Mouse (Mus musculus): ENCODE data around the gene Dcakd. TPM values are rescaled to one million over a fixed set of nuclear protein-coding genes. Genes with fewer than 3 reads are reported as not detected.

Dcakd gene
- polyA plus RNA-seq (2014; fragmentation: Illumina TruSeq; extraction: RNeasy Lipid Tissue Mini Kit (QIAGEN cat#74804); ENCODE audit: low read depth, low replicate concordance), result 52.5 TPM

GRCm38 (mm10) chr11:103028176-103028891 is at the start of gene Dcakd, which contains the start of gene Nmt1:
Gene Dcakd, minus strand, starts transcription at chr11:103028333.
Gene Nmt1, plus strand, starts transcription at chr11:103028190.

GRCm38 (mm10) chr11:102946265-102946991 is 81.7 kb downstream of the Dcakd start, which contains the start of gene C1ql1:
Gene C1ql1, minus strand, starts transcription at chr11:102946688.

Other genes with a start within 250 kb of the Dcakd start
- 20.8 TPM for gene Gjc1, start 208.6 kb downstream of the Dcakd start, polyA plus RNA-seq (2014; fragmentation: Illumina TruSeq; extraction: RNeasy Lipid Tissue Mini Kit (QIAGEN cat#74804); ENCODE audit: low read depth, low replicate concordance)
- 18.3 TPM for gene Higd1b, start 192.5 kb downstream of the Dcakd start, polyA plus RNA-seq (2014; fragmentation: Illumina TruSeq; extraction: RNeasy Lipid Tissue Mini Kit (QIAGEN cat#74804); ENCODE audit: low read depth, low replicate concordance)
- gene Eftud2, start 147.3 kb downstream of the Dcakd start, polyA plus RNA-seq (2014; fragmentation: Illumina TruSeq; extraction: RNeasy Lipid Tissue Mini Kit (QIAGEN cat#74804); ENCODE audit: low read depth, low replicate concordance), result 32.4 TPM
- 0.42 TPM for gene Ccdc103, start 147.1 kb downstream of the Dcakd start, polyA plus RNA-seq (2014; fragmentation: Illumina TruSeq; extraction: RNeasy Lipid Tissue Mini Kit (QIAGEN cat#74804); ENCODE audit: low read depth, low replicate concordance)
- gene Fam187a, start 143.2 kb downstream of the Dcakd start, polyA plus RNA-seq (2014; fragmentation: Illumina TruSeq; extraction: RNeasy Lipid Tissue Mini Kit (QIAGEN cat#74804); ENCODE audit: low read depth, low replicate concordance), result not detected
- gene Gfap, start 127.4 kb downstream of the Dcakd start, polyA plus RNA-seq (2014; fragmentation: Illumina TruSeq; extraction: RNeasy Lipid Tissue Mini Kit (QIAGEN cat#74804); ENCODE audit: low read depth, low replicate concordance), result not detected
- not detected for gene Kif18b, start 103.2 kb downstream of the Dcakd start, polyA plus RNA-seq (2014; fragmentation: Illumina TruSeq; extraction: RNeasy Lipid Tissue Mini Kit (QIAGEN cat#74804); ENCODE audit: low read depth, low replicate concordance)
- gene C1ql1, start 81.6 kb downstream of the Dcakd start, polyA plus RNA-seq (2014; fragmentation: Illumina TruSeq; extraction: RNeasy Lipid Tissue Mini Kit (QIAGEN cat#74804); ENCODE audit: low read depth, low replicate concordance), result not detected
- 49.8 TPM for gene Nmt1, start 143 bp downstream of the Dcakd start, polyA plus RNA-seq (2014; fragmentation: Illumina TruSeq; extraction: RNeasy Lipid Tissue Mini Kit (QIAGEN cat#74804); ENCODE audit: low read depth, low replicate concordance)
- 17.6 TPM for gene Plcd3, start 73.3 kb upstream of the Dcakd start, polyA plus RNA-seq (2014; fragmentation: Illumina TruSeq; extraction: RNeasy Lipid Tissue Mini Kit (QIAGEN cat#74804); ENCODE audit: low read depth, low replicate concordance)
- 43.1 TPM for gene Acbd4, start 73.3 kb upstream of the Dcakd start, polyA plus RNA-seq (2014; fragmentation: Illumina TruSeq; extraction: RNeasy Lipid Tissue Mini Kit (QIAGEN cat#74804); ENCODE audit: low read depth, low replicate concordance)
- gene Hexim1, start 87.9 kb upstream of the Dcakd start, polyA plus RNA-seq (2014; fragmentation: Illumina TruSeq; extraction: RNeasy Lipid Tissue Mini Kit (QIAGEN cat#74804); ENCODE audit: low read depth, low replicate concordance), result 18.4 TPM
- gene Hexim2, start 104.1 kb upstream of the Dcakd start, polyA plus RNA-seq (2014; fragmentation: Illumina TruSeq; extraction: RNeasy Lipid Tissue Mini Kit (QIAGEN cat#74804); ENCODE audit: low read depth, low replicate concordance), result 1.2 TPM
- gene Fmnl1, start 142.8 kb upstream of the Dcakd start, polyA plus RNA-seq (2014; fragmentation: Illumina TruSeq; extraction: RNeasy Lipid Tissue Mini Kit (QIAGEN cat#74804); ENCODE audit: low read depth, low replicate concordance), result 13.6 TPM
- not detected for gene 1700023F06Rik, start 180.2 kb upstream of the Dcakd start, polyA plus RNA-seq (2014; fragmentation: Illumina TruSeq; extraction: RNeasy Lipid Tissue Mini Kit (QIAGEN cat#74804); ENCODE audit: low read depth, low replicate concordance)
- not detected for gene Spata32, start 190.1 kb upstream of the Dcakd start, polyA plus RNA-seq (2014; fragmentation: Illumina TruSeq; extraction: RNeasy Lipid Tissue Mini Kit (QIAGEN cat#74804); ENCODE audit: low read depth, low replicate concordance)
- 3.2 TPM for gene Map3k14, start 239.1 kb upstream of the Dcakd start, polyA plus RNA-seq (2014; fragmentation: Illumina TruSeq; extraction: RNeasy Lipid Tissue Mini Kit (QIAGEN cat#74804); ENCODE audit: low read depth, low replicate concordance)